21 mouse cellular contexts compared by ENCODE assay signal in genomic region chr2:142560400-142560799, GRCm38 (mm10).
DNase-seq lines count a peak whose midpoint lies in the region; ATAC-seq lines count a peak whose summit lies in the region.
"Had no signal": no experiment of that assay in that cellular context is flagged by ENCODE, and none has a peak within 500 bp of the region (broad histone marks: within the 10 kb centered on the region; RNA-seq: fewer than 3 reads in every experiment).

No protein-coding gene starts in this region.

- H3K4me2 ChIP-seq in intestine, embryonic 15.5 days (replicated peaks) = no peak overlapping the region
- H3K4me2 ChIP-seq in intestine, embryonic 16.5 days (ENCODE audit: low read depth, low read length) = no peak overlapping the region
- no peak overlapping the region for H3K4me2 ChIP-seq in neural tube, embryonic 13.5 days
- H3K4me2 ChIP-seq in limb, embryonic 13.5 days (replicated peaks) = no peak overlapping the region
- H3K4me2 ChIP-seq: heart, embryonic 12.5 days; hindbrain, embryonic 13.5 days; liver, embryonic 11.5 days had no signal

- no peaks in the 10 kb centered on the region for H3K36me3 ChIP-seq in intestine, embryonic 15.5 days
- no peaks in the 10 kb centered on the region for H3K36me3 ChIP-seq in intestine, embryonic 16.5 days (ENCODE audit: control insufficient read depth, insufficient read depth, low read length)
- H3K36me3 ChIP-seq in neural tube, embryonic 13.5 days = no peaks in the 10 kb centered on the region
- no peaks in the 10 kb centered on the region for H3K36me3 ChIP-seq in limb, embryonic 13.5 days
- H3K36me3 ChIP-seq: heart, embryonic 12.5 days; hindbrain, embryonic 13.5 days had no signal

- DNase-seq in neural tube, embryonic 10.5 days (ENCODE audit: extremely low spot score, low spot score) = no peak
- no peak for DNase-seq in left cerebral cortex, postnatal 10 days (ENCODE audit: extremely low spot score in 1 of 2, low spot score in 2 of 2)
- no peak for DNase-seq in heart, postnatal 14 days
- no peak for DNase-seq in spleen, adult 18-20 months
- DNase-seq: cerebellum, adult 11-12 months; gastrocnemius, postnatal 25 days; kidney, adult 9 months; kidney, postnatal 25 days; liver, postnatal 0 days; lung, postnatal 14 days; right cerebral cortex, postnatal 4 days; thymus, adult 18-20 months; thymus, postnatal 4 days had no signal

- H3K27me3 ChIP-seq in intestine, embryonic 15.5 days (replicated peaks) = no peaks in the 10 kb centered on the region
- no peaks in the 10 kb centered on the region for H3K27me3 ChIP-seq in intestine, embryonic 16.5 days (replicated peaks; ENCODE audit: control insufficient read depth, insufficient read depth, low read length)
- H3K27me3 ChIP-seq in neural tube, embryonic 13.5 days = no peaks in the 10 kb centered on the region
- H3K27me3 ChIP-seq in limb, embryonic 13.5 days = no peaks in the 10 kb centered on the region
- H3K27me3 ChIP-seq: heart, embryonic 12.5 days; hindbrain, embryonic 13.5 days had no signal

- H3K9ac ChIP-seq in intestine, embryonic 15.5 days = no peak overlapping the region
- no peak overlapping the region for H3K9ac ChIP-seq in intestine, embryonic 16.5 days (ENCODE audit: low read depth, low read length)
- no peak overlapping the region for H3K9ac ChIP-seq in neural tube, embryonic 13.5 days
- H3K9ac ChIP-seq in limb, embryonic 13.5 days = no peak overlapping the region
- H3K9ac ChIP-seq: heart, embryonic 12.5 days; hindbrain, embryonic 13.5 days; liver, postnatal 0 days had no signal

- H3K4me3 ChIP-seq in intestine, embryonic 15.5 days (replicated peaks) = no peak overlapping the region
- no peak overlapping the region for H3K4me3 ChIP-seq in intestine, embryonic 16.5 days (ENCODE audit: low read length)
- no peak overlapping the region for H3K4me3 ChIP-seq in neural tube, embryonic 13.5 days
- no peak overlapping the region for H3K4me3 ChIP-seq in limb, embryonic 13.5 days
- H3K4me3 ChIP-seq: heart, embryonic 12.5 days; hindbrain, embryonic 13.5 days had no signal

- no peaks in the 10 kb centered on the region for H3K4me1 ChIP-seq in intestine, embryonic 15.5 days (replicated peaks)
- H3K4me1 ChIP-seq in intestine, embryonic 16.5 days (ENCODE audit: control insufficient read depth, insufficient read depth, low read length) = no peaks in the 10 kb centered on the region
- H3K4me1 ChIP-seq in neural tube, embryonic 13.5 days (replicated peaks) = peaks cover 14% of the 10 kb centered on the region
- peaks cover 7% of the 10 kb centered on the region for H3K4me1 ChIP-seq in limb, embryonic 13.5 days
- H3K4me1 ChIP-seq: heart, embryonic 12.5 days had no signal

- no peak overlapping the region for H3K27ac ChIP-seq in intestine, embryonic 15.5 days
- no peak overlapping the region for H3K27ac ChIP-seq in intestine, embryonic 16.5 days (ENCODE audit: low read length)
- H3K27ac ChIP-seq in neural tube, embryonic 13.5 days (replicated peaks) = peak overlapping the region; percentile 38; the same call in 1 of the 2 replicates
- no peak overlapping the region for H3K27ac ChIP-seq in limb, embryonic 13.5 days
- H3K27ac ChIP-seq: hindbrain, embryonic 13.5 days had no signal

- H3K9me3 ChIP-seq in intestine, embryonic 15.5 days = no peaks in the 10 kb centered on the region
- H3K9me3 ChIP-seq in intestine, embryonic 16.5 days (ENCODE audit: control insufficient read depth, low read length) = no peaks in the 10 kb centered on the region
- no peaks in the 10 kb centered on the region for H3K9me3 ChIP-seq in neural tube, embryonic 13.5 days
- no peaks in the 10 kb centered on the region for H3K9me3 ChIP-seq in limb, embryonic 13.5 days
- H3K9me3 ChIP-seq: heart, embryonic 12.5 days; hindbrain, embryonic 13.5 days had no signal

- intact Hi-C loops in left cerebral cortex, postnatal 10 days (cut with DNase I) = no loop called here
- intact Hi-C loops in heart, postnatal 14 days (cut with DNase I) = no loop called here

- WGBS in intestine, embryonic 15.5 days = 69% methylated on average over 3 of the region's 3 CpGs
- 70% methylated on average over 3 of the region's 3 CpGs for WGBS in intestine, embryonic 16.5 days
- WGBS in neural tube, embryonic 13.5 days = 43% methylated on average over 3 of the region's 3 CpGs
- WGBS in limb, embryonic 13.5 days = 28% methylated on average over 3 of the region's 3 CpGs

- peak; percentile 66; the same call in 1 of the 2 replicates for ATAC-seq in intestine, embryonic 15.5 days
- ATAC-seq in intestine, embryonic 16.5 days = no peak
- no peak for ATAC-seq in neural tube, embryonic 13.5 days (ENCODE audit: low read depth)
- ATAC-seq in limb, embryonic 13.5 days (ENCODE audit: low FRiP score, low read depth) = peak; percentile 66; the same call in 1 of the 2 replicates
- ATAC-seq: inflammation-experienced regulatory T-cells, adult 6 months; liver, postnatal 0 days had no signal

Comparison
In these comparisons a context has a peak if more than half of its experiments do, and no peak if none do; other contexts are left out.
1. ATAC-seq: peak in intestine, embryonic 15.5 days (single experiment) and limb, embryonic 13.5 days (single experiment); none in intestine, embryonic 16.5 days (single experiment) and neural tube, embryonic 13.5 days (single experiment).